Mouse (Mus musculus) effector memory CD4-positive, alpha-beta T cell, adult 5 months (primary cell): Measurements from ENCODE around the gene Tmem132b. TPM values are rescaled to one million over a fixed set of nuclear protein-coding genes. Genes with fewer than 3 reads are reported as not detected.

ENCODE experiments used
- polyA plus RNA-seq: library from polyadenylated mRNA; unstranded; fragments of 100-300 nt; shearing (Covaris generic); gene quantifications from one replicate; pipeline ENCODE4 v1.2.1, GENCODE M21; 2017

The Tmem132b gene
- polyA plus RNA-seq: not detected

GRCm38 (mm10) chr5:125531634-125532033, at the start of gene Tmem132b:
Gene Tmem132b, plus strand, starts transcription at chr5:125531774.

Other genes with a start within 250 kb of the Tmem132b start
- gene Scarb1, start 190.7 kb upstream of the Tmem132b start, polyA plus RNA-seq: 10.8 TPM
- gene Gm10382, start 142.5 kb upstream of the Tmem132b start, polyA plus RNA-seq: 15.1 TPM
- gene Ubc, start 141.6 kb upstream of the Tmem132b start, polyA plus RNA-seq: 4,411 TPM
- gene Dhx37, start 97.7 kb upstream of the Tmem132b start, polyA plus RNA-seq: 9.6 TPM
- 25.5 TPM for gene Bri3bp, start 90.2 kb upstream of the Tmem132b start, polyA plus RNA-seq
- gene Aacs, start 56.0 kb upstream of the Tmem132b start, polyA plus RNA-seq: 35.0 TPM